Mouse (Mus musculus): Measurements from ENCODE around the gene Gm13283. TPM values are rescaled to one million over a fixed set of nuclear protein-coding genes. Genes with fewer than 3 reads are reported as not detected.
A peak's percentile ranks its signal among the peaks of the same experiment; 100 is the strongest.
"Not testable (repeated sequence)": the region's sequence is repeated elsewhere in the genome, so short reads cannot be mapped to it uniquely, and the experiment has no call there.

Gm13283 gene
- total RNA-seq (2014; rRNA removed; ENCODE audit: low replicate concordance) = not detected in 2 replicates
- polyA plus RNA-seq (2015; fragmentation: Nextera tagmentation; extraction: Ambion mirVana) = 0.25 and 0.46 TPM in 2 replicates

DNA sequence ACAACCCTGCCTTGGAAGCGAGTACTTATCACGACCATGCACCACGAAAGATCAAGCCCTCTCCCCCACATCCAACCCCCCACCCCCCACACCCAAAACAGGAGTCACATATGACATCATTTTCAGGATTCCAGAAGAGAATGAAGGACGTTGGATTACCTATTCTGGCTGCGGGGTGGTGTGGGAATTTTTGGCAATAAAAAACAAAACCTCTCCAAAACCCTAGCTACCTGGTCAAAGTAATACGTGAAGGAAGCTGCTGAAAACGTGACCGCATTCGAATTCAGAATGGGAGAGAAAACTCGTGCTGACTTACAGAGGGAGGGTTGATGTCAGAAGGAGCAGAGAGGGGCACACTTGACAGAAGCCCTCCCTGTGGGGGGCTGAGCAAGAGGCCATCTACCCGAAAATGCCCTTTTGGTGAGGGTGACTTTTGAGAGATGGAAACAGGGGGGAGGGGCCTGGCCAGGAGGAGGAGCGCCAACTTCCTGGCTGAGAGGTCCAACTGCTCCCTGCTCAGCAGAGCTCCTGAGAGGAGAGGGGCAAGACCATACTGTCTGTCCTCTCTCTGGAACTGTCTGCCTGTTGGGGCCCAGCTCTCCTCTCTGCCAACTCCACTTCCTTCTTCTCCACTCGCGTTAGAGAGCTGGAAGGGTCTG, at the start of gene Gm13283:
Gene Gm13283, plus strand, starts transcription at position 510 of the 659 bp plus-strand sequence.
- H3K36me3 ChIP-seq (replicated peaks; ENCODE audit: control insufficient read depth, insufficient read depth, low read length); H3K9ac ChIP-seq (replicated peaks; ENCODE audit: low read depth, low read length); DNase-seq (ENCODE audit: low spot score); H3K27me3 ChIP-seq (ENCODE audit: control insufficient read depth, insufficient read depth, low read length); H3K9me3 ChIP-seq (replicated peaks; ENCODE audit: control insufficient read depth, low read length); H3K4me1 ChIP-seq (ENCODE audit: control insufficient read depth, insufficient read depth); ATAC-seq (ENCODE audit: insufficient read depth, low read depth): not testable (repeated sequence)
- peak within 1 kb of the TSS; percentile 78; the same call in 1 of the 2 replicates for H3K27ac ChIP-seq (ENCODE audit: low read depth)
- peak within 1 kb of the TSS; percentile 37 for H3K4me3 ChIP-seq (ENCODE audit: low read depth, low read length)
- peak within 1 kb of the TSS; percentile 37 for H3K4me2 ChIP-seq (ENCODE audit: low read depth, low read length)
- WGBS = 30% methylated on average over 6 of the region's 14 CpGs

DNA sequence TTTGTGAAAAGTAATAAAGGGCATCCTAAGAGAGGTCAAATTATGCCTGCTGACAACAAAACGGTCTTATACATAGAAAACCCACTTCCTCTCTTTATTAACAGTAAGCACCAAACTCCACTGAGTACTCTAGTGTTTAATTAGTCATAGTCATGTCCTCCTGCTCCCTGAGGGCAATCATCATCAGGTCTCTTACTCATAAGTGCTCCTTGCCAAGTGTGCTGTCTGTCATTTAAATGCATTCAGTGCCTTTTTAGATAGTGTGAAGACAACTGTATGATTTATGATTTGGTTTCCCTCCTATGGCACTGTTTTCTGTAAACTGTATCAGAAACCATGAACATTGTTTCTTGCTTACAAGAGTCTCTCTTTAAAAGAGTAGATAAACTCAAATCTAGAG, 45.6 kb upstream of the Gm13283 start:
- H3K4me3 ChIP-seq (ENCODE audit: low read depth, low read length) = no peak overlapping the region
- no peak overlapping the region for H3K27ac ChIP-seq (ENCODE audit: low read depth)
- peaks cover 9% of the 10 kb centered on the region for H3K4me1 ChIP-seq (ENCODE audit: control insufficient read depth, insufficient read depth)
- H3K36me3 ChIP-seq (replicated peaks; ENCODE audit: control insufficient read depth, insufficient read depth, low read length) = peaks cover 19% of the 10 kb centered on the region; the same call in 1 of the 2 replicates
- no peak overlapping the region for H3K4me2 ChIP-seq (ENCODE audit: low read depth, low read length)
- no peak for DNase-seq (ENCODE audit: low spot score)
- H3K9me3 ChIP-seq (replicated peaks; ENCODE audit: control insufficient read depth, low read length) = no peaks in the 10 kb centered on the region
- H3K9ac ChIP-seq (replicated peaks; ENCODE audit: low read depth, low read length) = no peak overlapping the region
- 77% methylated on average over 1 of the region's 1 CpGs for WGBS
- TF ChIP-seq EP300 (IDR thresholded peaks at IDR 0.05; ENCODE audit: low read depth) (no peak), CTCF (IDR thresholded peaks at IDR 0.05; ENCODE audit: low read depth) (no peak)
- ATAC-seq (ENCODE audit: insufficient read depth, low read depth) = no peak
- H3K27me3 ChIP-seq (ENCODE audit: control insufficient read depth, insufficient read depth, low read length) = no peaks in the 10 kb centered on the region

DNA sequence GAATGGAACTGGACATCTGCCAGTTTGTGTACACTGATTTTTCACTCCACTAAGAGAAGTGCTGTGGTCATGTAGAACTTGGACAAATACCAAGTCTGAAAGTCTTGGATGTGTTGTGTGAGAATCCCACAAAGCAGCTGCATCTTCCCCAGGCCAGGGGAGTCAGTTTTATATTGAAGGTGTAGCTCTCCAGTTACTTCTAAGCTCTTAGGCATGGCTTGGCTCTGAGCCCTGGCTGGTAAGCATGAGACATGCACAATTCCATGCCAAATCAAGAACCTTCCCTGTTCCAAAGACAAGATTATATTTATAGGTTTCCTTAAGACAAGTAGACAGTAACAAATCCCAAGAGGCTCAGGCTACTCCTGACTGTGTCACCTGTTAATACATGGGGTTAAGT, 44.9 kb upstream of the Gm13283 start:
- TF ChIP-seq CTCF (IDR thresholded peaks at IDR 0.05; ENCODE audit: low read depth) = no peak
- TF ChIP-seq EP300 (IDR thresholded peaks at IDR 0.05; ENCODE audit: low read depth) = no peak
- Histone ChIP-seq H3K27ac (ENCODE audit: low read depth) (no peak overlapping the region), H3K4me3 (ENCODE audit: low read depth, low read length) (no peak overlapping the region)

DNA sequence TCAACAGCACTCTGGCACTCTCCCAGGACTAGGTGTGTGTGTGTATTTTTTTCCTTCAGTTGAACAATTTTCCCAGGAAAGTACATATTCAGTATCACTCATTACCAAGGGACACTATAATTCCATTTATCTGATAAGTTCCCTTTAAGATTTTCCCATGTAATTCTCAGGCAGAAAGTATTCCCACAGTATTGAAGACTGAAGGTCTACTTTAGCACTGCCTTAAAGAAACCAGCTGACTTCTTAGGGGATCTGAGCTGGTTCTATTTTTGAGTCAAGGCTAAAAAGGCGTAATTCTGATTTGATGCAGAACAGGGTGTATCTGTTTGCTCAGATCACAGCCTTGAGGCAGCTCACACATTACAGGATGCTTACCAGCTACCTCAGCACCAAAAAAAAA, 41.2 kb upstream of the Gm13283 start:
- DNase-seq (ENCODE audit: low spot score) (no peak), ATAC-seq (ENCODE audit: insufficient read depth, low read depth) (no peak)
- H3K4me2 ChIP-seq (ENCODE audit: low read depth, low read length) = peak overlapping the region; percentile 83
- 10% methylated on average over 1 of the region's 1 CpGs for WGBS
- H3K9me3 ChIP-seq (replicated peaks; ENCODE audit: control insufficient read depth, low read length) = no peaks in the 10 kb centered on the region
- peaks cover 14% of the 10 kb centered on the region for H3K4me1 ChIP-seq (ENCODE audit: control insufficient read depth, insufficient read depth)
- H3K9ac ChIP-seq (replicated peaks; ENCODE audit: low read depth, low read length) = peak overlapping the region; percentile 13; the same call in 1 of the 2 replicates
- peaks cover 24% of the 10 kb centered on the region for H3K36me3 ChIP-seq (replicated peaks; ENCODE audit: control insufficient read depth, insufficient read depth, low read length)
- TF ChIP-seq CTCF (IDR thresholded peaks at IDR 0.05; ENCODE audit: low read depth) = no peak
- H3K27me3 ChIP-seq (ENCODE audit: control insufficient read depth, insufficient read depth, low read length) = no peaks in the 10 kb centered on the region
- no peak overlapping the region for H3K27ac ChIP-seq (ENCODE audit: low read depth)
- H3K4me3 ChIP-seq (ENCODE audit: low read depth, low read length) = peak overlapping the region; percentile 85

More for the DNA sequence above, 44.9 kb upstream of the Gm13283 start:
- Histone ChIP-seq H3K36me3 (replicated peaks; ENCODE audit: control insufficient read depth, insufficient read depth, low read length) (peaks cover 20% of the 10 kb centered on the region), H3K9me3 (replicated peaks; ENCODE audit: control insufficient read depth, low read length) (no peaks in the 10 kb centered on the region), H3K4me2 (ENCODE audit: low read depth, low read length) (no peak overlapping the region), H3K27me3 (ENCODE audit: control insufficient read depth, insufficient read depth, low read length) (no peaks in the 10 kb centered on the region), H3K4me1 (ENCODE audit: control insufficient read depth, insufficient read depth) (peaks cover 11% of the 10 kb centered on the region), H3K9ac (replicated peaks; ENCODE audit: low read depth, low read length) (no peak overlapping the region)
- no peak for DNase-seq (ENCODE audit: low spot score)
- ATAC-seq (ENCODE audit: insufficient read depth, low read depth) = no peak

DNA sequence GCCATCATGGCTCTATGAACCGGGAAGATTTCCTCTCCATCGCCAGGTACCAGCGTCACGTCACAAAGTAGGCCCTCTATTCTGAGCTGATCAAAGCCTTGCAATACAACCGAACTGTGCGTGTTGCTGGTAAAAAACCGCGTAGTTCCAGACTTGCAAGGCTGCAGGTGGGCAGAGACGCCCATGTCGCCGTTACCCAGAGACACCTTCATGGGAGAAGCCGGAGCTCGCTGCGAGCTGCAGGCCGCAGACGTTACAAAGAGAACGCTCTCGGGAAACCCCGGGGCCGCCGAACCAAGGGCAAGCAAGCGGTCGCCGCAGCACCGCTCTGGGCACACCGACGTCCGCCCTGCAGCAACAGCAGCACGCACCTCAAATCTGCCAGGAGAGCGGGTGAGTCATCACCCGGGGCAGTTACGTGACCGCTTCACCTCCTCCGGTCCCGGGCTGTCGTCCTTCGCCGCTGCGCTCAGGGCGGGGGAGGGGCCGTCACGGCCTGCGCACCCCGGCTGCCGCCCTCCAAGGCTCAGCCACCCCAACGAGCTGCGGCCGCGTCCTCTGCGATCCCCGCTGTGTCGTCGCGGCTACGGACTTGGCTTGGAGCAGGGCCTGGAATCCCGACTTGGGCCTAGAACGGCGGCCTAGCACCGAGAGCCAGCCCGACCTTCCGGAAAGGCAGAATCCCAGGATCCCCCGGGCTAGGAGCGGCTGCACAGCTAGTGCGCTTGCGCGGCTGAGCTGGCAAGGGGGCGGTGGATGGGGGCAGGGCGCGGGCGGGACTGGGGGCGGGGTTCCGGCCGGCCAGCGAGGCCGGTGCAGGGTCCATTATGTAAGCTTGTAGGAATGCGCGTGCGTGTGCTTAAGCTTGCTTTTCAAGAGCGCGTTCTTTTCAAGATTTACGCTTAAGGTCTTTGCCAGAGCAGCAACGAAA, 37.9 kb upstream of the Gm13283 start, which contains the start of the genes Gm26566 and Klhl9:
Gene Gm26566, plus strand, starts transcription at position 15 of the 931 bp plus-strand sequence.
Gene Klhl9, minus strand, starts transcription at position 675 of the 931 bp plus-strand sequence.
- TF ChIP-seq CTCF (IDR thresholded peaks at IDR 0.05; ENCODE audit: low read depth) = no peak
- 0 out of 2 replicates have a peak, but pooled peaks have one; percentile 55 for TF ChIP-seq EP300 (IDR thresholded peaks at IDR 0.05; ENCODE audit: low read depth)
- H3K27me3 ChIP-seq (ENCODE audit: control insufficient read depth, insufficient read depth, low read length) = no peaks in the 10 kb centered on the region
- H3K9me3 ChIP-seq (replicated peaks; ENCODE audit: control insufficient read depth, low read length) = no peaks in the 10 kb centered on the region
- H3K27ac ChIP-seq (ENCODE audit: low read depth) = peak within 1 kb of the TSS; percentile 98
- H3K4me3 ChIP-seq (ENCODE audit: low read depth, low read length) = peak within 1 kb of the TSS; percentile 85
- H3K4me2 ChIP-seq (ENCODE audit: low read depth, low read length) = peak within 1 kb of the TSS; percentile 83
- H3K9ac ChIP-seq (replicated peaks; ENCODE audit: low read depth, low read length) = peak within 1 kb of the TSS; percentile 98
- DNase-seq (ENCODE audit: low spot score) (peak; percentile 97), ATAC-seq (ENCODE audit: insufficient read depth, low read depth) (peak; percentile 98)
- H3K4me1 ChIP-seq (ENCODE audit: control insufficient read depth, insufficient read depth) = peaks cover 9% of the 10 kb centered on the region
- H3K36me3 ChIP-seq (replicated peaks; ENCODE audit: control insufficient read depth, insufficient read depth, low read length) = peaks cover 8% of the 10 kb centered on the region
- under 1% methylated on average over 80 of the region's 82 CpGs for WGBS
